Mouse (Mus musculus): ENCODE results near the gene Chd2.

DNA sequence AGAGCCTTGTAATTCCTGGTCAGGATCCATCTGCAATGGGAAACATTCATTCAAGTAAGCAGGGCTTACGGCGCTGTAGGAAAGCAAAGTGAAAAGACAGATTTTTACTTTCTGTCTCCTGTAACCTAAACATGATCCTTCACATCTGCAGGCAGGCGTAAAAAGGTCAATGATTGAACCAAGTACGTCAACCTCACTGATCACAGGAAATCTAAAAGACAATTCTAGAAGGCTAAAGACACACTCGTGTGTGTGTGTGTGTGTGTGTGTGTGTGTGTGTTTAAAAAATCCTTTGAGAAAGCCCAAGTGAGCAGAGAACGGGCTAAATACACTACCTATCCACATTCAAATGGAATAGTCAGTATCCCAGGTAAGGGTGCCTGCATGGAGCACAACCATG, 60.5 kb downstream of the Chd2 start:
- no peak for TF ChIP-seq USF1 (IDR thresholded peaks at IDR 0.05; ENCODE audit: low read depth)
- TF ChIP-seq CTCF (IDR thresholded peaks at IDR 0.05; ENCODE audit: control insufficient read depth, insufficient read depth, insufficient read length), result no peak
- TF ChIP-seq CEBPB (IDR thresholded peaks at IDR 0.05; ENCODE audit: low read depth), result no peak
- TF ChIP-seq MYOD1 (IDR thresholded peaks at IDR 0.05; ENCODE audit: control insufficient read depth, insufficient read length, low read depth), result no peak
- no peak for TF ChIP-seq MYOG (IDR thresholded peaks at IDR 0.05; ENCODE audit: control insufficient read depth, extremely low read depth, insufficient read length)
- TF ChIP-seq MAX (IDR thresholded peaks at IDR 0.05), result no peak
